Mouse (Mus musculus): Measurements from ENCODE around the gene Hdac9.
A peak's percentile ranks its signal among the peaks of the same experiment; 100 is the strongest.
"Not testable (repeated sequence)": the region's sequence is repeated elsewhere in the genome, so short reads cannot be mapped to it uniquely, and the experiment has no call there.

The Hdac9 gene

DNA sequence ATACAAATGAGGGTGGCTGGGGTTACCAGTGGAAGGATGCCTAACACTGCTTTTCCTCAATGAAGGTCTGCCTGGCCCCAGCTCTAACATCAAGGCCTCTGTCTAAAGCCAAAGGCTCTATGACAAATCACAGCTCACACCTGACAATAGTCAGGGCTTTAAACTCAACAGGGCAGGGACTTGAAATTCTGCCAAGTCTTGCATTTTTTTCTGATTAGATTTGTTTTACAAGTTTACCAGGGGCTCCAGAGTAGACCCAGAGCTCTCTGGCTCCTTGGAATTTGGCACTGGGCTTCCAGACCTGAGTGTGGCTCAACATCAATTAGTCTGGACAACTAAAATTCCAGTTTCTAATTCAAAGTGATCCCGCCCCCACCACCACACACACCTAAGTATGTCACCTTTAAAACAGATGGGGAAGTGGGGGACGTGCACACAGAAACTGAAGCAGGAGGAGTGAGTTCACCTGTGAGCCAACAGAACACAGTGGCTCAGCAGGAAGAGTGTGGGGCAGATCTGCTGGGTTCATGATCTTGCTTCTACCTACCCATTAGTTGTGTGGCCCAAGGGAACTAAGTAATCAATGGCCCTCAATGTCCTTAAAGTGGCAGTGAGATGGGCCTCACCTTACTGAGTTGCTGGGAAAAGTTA lies 829.5 kb downstream of the Hdac9 start:
- ATAC-seq (ENCODE audit: low TSS enrichment): no peak

DNA sequence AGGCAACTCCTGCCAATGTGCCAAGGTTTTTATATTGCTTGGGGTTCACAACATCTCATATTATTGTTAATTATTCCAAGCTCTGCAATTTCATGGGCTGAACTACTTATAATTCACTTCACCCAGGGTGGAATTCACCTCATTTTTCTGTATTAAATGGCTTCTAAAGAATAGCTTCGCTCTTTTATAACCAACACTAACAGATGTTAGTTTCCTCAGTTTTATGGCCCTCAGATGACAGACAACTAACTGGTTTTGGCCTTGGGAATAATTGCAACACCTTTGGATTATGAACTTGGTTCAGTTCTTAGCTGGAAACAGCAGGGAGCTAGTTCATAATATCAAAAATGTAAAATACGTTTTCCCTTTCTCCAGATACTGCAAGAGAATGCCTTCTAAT lies 839.9 kb downstream of the Hdac9 start:
- no peak for ATAC-seq (ENCODE audit: low TSS enrichment)

GRCm38 (mm10) chr12:34075805-34076509 lies 840.9 kb downstream of the Hdac9 start:
- ATAC-seq (ENCODE audit: low TSS enrichment): peak; percentile 96

DNA sequence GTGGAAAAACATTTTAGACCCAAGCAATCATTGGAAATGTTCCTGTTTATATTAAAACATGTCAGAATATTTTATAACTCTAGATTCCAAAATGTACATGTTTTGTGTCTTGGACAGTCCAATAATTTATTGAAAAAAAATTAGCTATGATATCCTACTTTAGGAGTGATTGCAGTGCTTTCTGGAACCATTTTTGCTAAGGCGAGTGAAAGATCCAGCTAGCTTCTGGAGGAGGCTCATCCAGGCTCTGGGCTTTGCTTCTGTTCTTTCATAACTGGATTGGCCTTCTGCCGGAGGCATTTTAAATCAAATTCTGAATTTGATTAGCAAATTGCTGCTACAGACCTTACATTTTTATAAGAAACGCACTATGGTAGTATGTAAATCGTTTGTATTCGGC lies 864.4 kb downstream of the Hdac9 start:
- peak; percentile 80 for ATAC-seq (ENCODE audit: low TSS enrichment)

GRCm38 (mm10) chr12:34052036-34052435 lies 864.9 kb downstream of the Hdac9 start:
- peak; percentile 58; the same call in 1 of the 2 replicates for ATAC-seq (ENCODE audit: low TSS enrichment)

GRCm38 (mm10) chr12:34051112-34051511 lies 865.8 kb downstream of the Hdac9 start:
- no peak for ATAC-seq (ENCODE audit: low TSS enrichment)

DNA sequence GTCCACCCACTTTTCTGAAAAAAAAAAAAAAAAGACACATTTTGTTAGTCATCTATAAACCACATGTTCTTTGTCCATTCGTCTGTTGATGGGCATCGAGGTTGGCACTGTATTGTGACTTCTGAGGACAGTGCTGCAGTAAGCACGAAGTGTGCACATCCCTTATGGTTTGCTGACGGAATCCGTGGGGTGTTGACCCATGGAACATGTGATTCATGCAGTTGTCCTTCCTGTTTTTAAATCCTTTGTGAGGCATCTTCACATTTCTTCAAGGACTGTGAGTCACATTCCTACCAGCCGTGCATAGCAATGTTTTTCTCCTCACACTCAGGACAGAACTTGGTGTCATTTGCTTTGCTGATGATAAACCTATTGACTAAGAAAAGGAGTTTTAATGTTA lies 875.9 kb downstream of the Hdac9 start:
- ATAC-seq (ENCODE audit: low TSS enrichment): no peak

GRCm38 (mm10) chr12:34040061-34040460 lies 876.8 kb downstream of the Hdac9 start:
- peak; percentile 57 for ATAC-seq (ENCODE audit: low TSS enrichment)

- not testable (repeated sequence) for ATAC-seq (ENCODE audit: low TSS enrichment)
Observed at GRCm38 (mm10) chr12:34009796-34010195, 907.1 kb downstream of the Hdac9 start.
